Mouse (Mus musculus): ENCODE data around the gene Pla2g2c.

Gene Pla2g2c

GRCm38 (mm10) chr4:138709246-138709645, 15.3 kb upstream of the Pla2g2c start:
- no peak for DNase-seq (ENCODE audit: low spot score in 2 of 2)

- no peak for DNase-seq (ENCODE audit: low spot score in 2 of 2)
Observed at GRCm38 (mm10) chr4:138709944-138710343, 14.6 kb upstream of the Pla2g2c start.

DNA sequence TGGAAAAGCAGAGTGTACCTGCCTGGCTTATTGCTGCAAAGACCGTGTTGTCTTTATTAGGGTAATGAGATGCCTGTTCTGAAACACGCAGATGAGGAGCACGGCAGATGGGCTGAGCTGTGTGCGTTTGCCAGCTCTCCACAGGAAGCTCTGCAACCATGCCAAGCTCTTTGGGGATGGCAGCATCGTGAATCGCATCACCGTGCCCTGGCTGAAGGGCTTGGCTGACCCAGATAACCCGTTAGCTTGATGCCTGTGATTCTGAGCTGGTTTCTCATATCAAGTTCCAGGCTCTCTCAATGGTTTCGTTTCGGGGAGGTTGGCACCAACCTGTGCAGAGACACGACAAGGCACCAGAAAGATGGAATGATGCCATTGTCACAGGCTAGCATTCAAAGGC, 14.0 kb upstream of the Pla2g2c start:
- peak in 1 of 2 experiments; percentile 27 for DNase-seq (ENCODE audit: low spot score in 2 of 2)

GRCm38 (mm10) chr4:138711051-138711820, 13.4 kb upstream of the Pla2g2c start:
- DNase-seq (ENCODE audit: low spot score in 2 of 2) = no peak

DNA sequence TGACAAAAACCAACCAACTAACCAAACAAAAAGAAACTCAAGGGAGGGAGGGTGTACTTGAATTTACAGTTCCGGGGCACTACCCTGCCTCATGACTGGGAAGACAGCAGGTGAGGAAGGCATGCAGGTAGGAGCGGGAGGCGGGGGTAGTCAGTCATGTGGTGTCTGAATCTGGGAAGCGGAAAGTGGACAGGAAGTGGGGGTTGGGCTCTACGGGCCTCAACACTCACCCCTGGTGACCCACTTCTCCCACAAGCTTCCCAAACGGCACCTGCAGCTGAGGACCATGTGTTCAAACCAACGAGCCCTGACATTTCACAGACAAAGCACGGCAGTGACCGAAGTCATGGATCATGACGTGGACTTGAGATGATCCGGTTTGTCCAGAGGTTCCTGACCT, 12.5 kb upstream of the Pla2g2c start:
- DNase-seq (ENCODE audit: low spot score in 2 of 2) = no peak

DNA sequence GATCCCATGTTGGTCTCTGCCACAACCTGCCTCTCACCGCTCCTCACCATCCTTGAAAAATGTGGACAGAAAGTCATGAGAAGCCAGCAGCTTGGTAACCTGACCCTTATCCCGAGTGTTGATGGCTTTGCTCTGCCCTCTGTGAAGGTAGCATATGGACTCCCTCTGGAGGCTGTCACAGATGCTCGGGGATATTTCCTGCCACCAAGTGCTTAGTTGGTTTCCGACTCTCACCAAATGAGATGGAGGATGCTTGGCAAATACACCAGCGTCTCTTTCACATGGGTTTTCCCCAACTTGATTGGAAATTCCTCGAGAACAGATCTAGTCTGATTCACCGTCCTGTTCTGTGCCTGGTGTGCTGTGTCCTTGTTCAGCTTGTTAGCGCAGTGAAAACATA, 12.0 kb upstream of the Pla2g2c start:
- no peak for DNase-seq (ENCODE audit: low spot score in 2 of 2)

GRCm38 (mm10) chr4:138714186-138714585, 10.4 kb upstream of the Pla2g2c start:
- no peak for DNase-seq (ENCODE audit: low spot score in 2 of 2)

GRCm38 (mm10) chr4:138716697-138717096, 7.9 kb upstream of the Pla2g2c start:
- DNase-seq (ENCODE audit: low spot score in 2 of 2) = no peak

- DNase-seq (ENCODE audit: low spot score in 2 of 2) = no peak
Observed at GRCm38 (mm10) chr4:138718586-138719263, 5.9 kb upstream of the Pla2g2c start.

DNA sequence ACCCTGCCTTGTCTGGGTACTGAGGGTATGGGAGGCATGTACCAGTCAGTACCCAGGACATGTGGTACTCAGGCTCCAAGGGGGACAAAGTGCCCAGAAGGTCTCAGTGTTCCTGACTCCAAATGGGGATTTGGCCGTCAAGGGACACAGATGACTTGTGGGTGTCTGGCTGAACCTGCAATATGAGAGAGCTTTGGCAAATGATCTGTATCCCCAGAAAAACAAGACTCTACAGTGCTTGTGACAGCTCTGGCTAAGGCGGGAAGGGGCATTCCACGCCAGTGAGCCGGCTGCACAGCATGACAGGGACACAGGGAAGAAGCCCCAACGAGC, 5.4 kb upstream of the Pla2g2c start:
- no peak for DNase-seq (ENCODE audit: low spot score in 2 of 2)

GRCm38 (mm10) chr4:138723493-138724281, 905 bp upstream of the Pla2g2c start:
- DNase-seq (ENCODE audit: low spot score in 2 of 2) = peak; percentile 88 to 89

GRCm38 (mm10) chr4:138725127-138725461, 502 bp downstream of the Pla2g2c start:
- no peak for DNase-seq (ENCODE audit: low spot score in 2 of 2)

- DNase-seq (ENCODE audit: low spot score in 2 of 2) = no peak
Observed at GRCm38 (mm10) chr4:138725751-138726150, 1.2 kb downstream of the Pla2g2c start.

DNA sequence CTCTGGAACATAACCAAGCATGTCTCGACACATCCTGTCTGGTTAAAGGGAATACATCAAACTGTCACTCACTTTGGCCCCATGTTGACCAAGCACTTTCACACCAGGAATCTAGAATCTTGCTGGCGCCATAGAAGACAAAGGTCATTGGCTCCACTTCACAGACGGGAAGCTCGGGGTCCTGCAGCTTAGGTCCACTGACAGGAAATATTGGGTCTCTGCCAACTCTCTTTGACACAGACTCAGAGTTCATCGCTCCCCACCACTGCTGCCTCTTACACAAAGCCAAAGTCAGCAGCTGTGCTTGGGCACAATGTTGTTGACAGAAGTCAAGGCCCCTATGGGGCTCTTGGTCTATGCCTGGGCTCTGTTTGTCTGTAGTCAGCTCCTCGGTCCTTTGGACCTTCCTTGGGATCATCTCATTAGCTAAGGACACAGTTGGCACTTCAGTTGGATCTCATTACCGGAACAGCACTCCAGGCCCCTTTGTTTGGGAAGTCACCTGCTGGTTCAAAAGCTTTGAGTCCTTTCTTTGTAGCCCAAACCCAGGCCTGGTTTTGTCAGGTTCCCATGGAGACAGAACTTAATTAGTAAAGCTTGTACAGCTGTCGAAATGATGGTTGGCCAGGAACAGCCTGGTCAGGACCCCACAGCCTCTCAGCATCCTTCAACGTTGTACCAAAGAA, 4.6 kb downstream of the Pla2g2c start:
- no peak for DNase-seq (ENCODE audit: low spot score in 2 of 2)

DNA sequence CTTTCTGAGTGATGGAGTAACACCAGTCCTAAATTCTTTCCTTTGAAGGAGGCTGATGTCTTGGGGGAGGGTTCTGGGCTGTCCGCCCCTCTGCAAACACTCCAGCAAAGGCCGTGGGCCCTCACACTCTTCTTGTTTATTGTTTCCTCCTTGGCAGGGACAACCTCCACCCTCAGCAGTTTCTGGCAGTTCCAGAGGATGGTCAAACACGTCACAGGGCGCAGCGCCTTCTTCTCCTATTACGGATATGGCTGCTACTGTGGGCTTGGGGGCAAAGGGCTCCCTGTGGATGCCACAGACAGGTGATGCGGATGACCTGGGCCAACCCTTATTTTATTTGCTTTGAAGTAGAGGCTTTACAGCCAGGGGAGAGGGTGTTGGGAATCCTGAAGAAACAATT, 9.5 kb downstream of the Pla2g2c start:
- DNase-seq (ENCODE audit: low spot score in 2 of 2) = no peak

DNA sequence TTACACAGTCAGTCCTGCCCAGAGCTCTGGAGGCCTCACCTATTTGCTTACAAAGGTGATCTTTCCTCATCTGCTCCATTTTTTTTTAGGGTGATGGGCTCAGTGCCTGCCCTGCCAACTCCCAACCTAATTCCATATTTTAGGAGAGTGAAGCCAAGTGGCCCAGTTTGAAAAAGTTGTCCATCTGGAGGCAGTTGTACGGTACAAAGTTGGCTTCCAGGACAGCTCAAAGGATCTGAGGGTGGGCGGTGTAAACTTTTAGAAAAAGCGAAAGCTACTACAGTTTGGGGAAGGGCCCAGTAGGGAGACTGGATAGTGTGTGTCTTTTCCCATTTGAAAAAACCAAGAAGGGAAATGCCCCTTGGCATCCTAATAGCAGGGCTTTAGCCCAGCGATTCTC, 10.3 kb downstream of the Pla2g2c start:
- DNase-seq (ENCODE audit: low spot score in 2 of 2) = no peak

DNA sequence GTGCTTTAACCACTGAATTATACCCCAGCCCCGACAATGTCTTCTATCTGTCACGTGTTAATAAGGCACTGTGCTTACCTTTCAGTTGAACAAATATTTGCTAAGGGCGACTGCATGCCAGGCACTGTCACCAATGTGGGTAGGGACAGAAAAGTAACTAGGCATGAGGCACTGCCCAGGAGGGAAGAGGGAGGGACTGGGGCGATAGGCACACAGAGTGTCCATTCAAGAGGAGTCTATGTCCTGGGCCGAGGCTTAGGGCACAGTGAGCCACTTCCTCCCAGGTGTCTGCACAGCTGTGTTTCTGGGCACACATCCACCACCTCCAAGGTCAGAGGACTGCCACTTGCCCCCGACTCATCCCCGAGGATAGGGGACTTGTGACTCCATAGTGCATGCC, 12.4 kb downstream of the Pla2g2c start, which contains the start of gene Ubxn10:
Gene Ubxn10, minus strand, starts transcription at position 137 of the 400 bp plus-strand sequence.
- DNase-seq (ENCODE audit: low spot score in 2 of 2) = no peak

GRCm38 (mm10) chr4:138739136-138739851, 14.7 kb downstream of the Pla2g2c start:
- no peak for DNase-seq (ENCODE audit: low spot score in 2 of 2)

- no peak for DNase-seq (ENCODE audit: low spot score in 2 of 2)
Observed at GRCm38 (mm10) chr4:138745884-138746283, 21.3 kb downstream of the Pla2g2c start.

DNA sequence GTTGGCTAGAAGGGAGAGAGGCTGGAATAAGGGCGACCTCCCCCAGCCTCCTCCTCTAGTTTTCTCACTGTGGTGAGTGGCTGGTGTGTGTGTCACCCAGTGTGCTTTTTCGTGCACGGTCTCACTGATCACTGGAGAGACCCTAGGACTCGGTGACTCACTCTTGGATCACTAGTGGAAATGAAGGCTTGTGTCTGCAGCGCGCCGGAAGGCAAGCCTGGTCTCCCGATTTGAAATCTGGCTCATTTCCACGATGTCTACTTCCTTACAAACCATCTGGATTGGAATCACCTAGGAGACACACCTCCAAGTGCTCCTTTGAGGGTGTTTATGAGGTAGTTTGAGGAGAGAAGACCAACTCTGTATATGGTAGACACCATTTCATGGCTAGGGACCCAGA, 22.3 kb downstream of the Pla2g2c start:
- peak in 1 of 2 experiments; percentile 59 for DNase-seq (ENCODE audit: low spot score in 2 of 2)

DNA sequence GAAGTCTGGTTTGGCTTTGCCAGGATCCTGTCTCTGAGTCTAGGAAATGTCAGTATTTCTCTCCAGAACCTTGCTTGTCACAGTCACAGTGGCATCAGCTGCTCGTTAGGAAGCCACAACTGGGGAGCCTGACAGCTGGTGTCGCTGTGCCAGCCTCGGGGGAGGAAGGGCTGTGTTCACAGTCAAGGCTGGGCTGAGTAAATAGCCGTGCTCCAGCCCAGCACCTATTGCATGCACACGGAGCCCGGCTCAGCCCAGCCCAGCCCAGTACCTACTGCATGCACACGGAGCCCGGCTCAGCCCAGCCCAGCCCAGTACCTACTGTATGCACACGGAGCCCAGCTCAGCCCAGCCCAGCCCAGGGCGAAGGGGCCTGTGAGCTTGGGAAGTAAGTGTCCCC, 23.3 kb downstream of the Pla2g2c start:
- DNase-seq (ENCODE audit: low spot score in 2 of 2) = peak in 1 of 2 experiments; percentile 66
